Mouse (Mus musculus) heart, embryonic 11.5 days (tissue): Measurements from ENCODE around the gene Clta. TPM values are rescaled to one million over a fixed set of nuclear protein-coding genes. Genes with fewer than 3 reads are reported as not detected.
A peak's percentile ranks its signal among the peaks of the same experiment; 100 is the strongest.

Source experiments
- ATAC-seq: fragments of 200-750 bp; cut with Nextera tagmentation; replicated peaks from 2 replicates; pipeline ENCODE4 v1.8.0; 2017; ENCODE audit warnings: moderate library complexity; ENCODE audit not compliant: insufficient number of reproducible peaks, low FRiP score, low TSS enrichment
- H3K27ac ChIP-seq: fragments of 300-500 bp; sonication (generic); 2 replicates; pipeline ENCODE4 v1.5.1; 2014; ENCODE audit warnings: mild to moderate bottlenecking, low read depth, low read length
- H3K27me3 ChIP-seq: fragments of 300-500 bp; sonication (generic); 2 replicates; pipeline ENCODE4 v1.6.1; 2014; ENCODE audit warnings: mild to moderate bottlenecking, low read length, mixed read lengths; ENCODE audit not compliant: control insufficient read depth, insufficient read depth
- H3K36me3 ChIP-seq: fragments of 300-500 bp; sonication (generic); 2 replicates; pipeline ENCODE4 v1.6.1; 2014; ENCODE audit warnings: mild to moderate bottlenecking, low read length, moderate library complexity, mixed read lengths; ENCODE audit not compliant: control insufficient read depth, insufficient read depth
- H3K4me1 ChIP-seq: fragments of 300-500 bp; sonication (generic); 2 replicates; pipeline ENCODE4 v1.6.1; 2014; ENCODE audit warnings: low read length; ENCODE audit not compliant: control insufficient read depth, insufficient read depth
- H3K4me2 ChIP-seq: fragments of 300-500 bp; sonication (generic); 2 replicates; pipeline ENCODE4 v1.6.1; 2014; ENCODE audit warnings: mild to moderate bottlenecking, moderate library complexity
- H3K4me3 ChIP-seq: fragments of 300-500 bp; sonication (generic); 2 replicates; pipeline ENCODE4 v1.5.1; 2014; ENCODE audit warnings: low read depth, low read length
- H3K9ac ChIP-seq: fragments of 300-500 bp; sonication (generic); 2 replicates; pipeline ENCODE4 v1.6.1; 2014; ENCODE audit warnings: mild to moderate bottlenecking, low read depth, low read length, moderate library complexity
- H3K9me3 ChIP-seq: fragments of 300-500 bp; sonication (generic); replicated peaks from 2 replicates; pipeline ENCODE4 v1.6.1; 2016; ENCODE audit warnings: low read length; ENCODE audit not compliant: control insufficient read depth
- WGBS: fragments of 180-500 bp; shearing (Covaris S2); extraction: QIAGEN DNeasy Blood & Tissue Kit; methylation state at CpG from one replicate; pipeline ENCODE4 v1.1.7; 2014; ENCODE audit not compliant: insufficient replicate concordance; 5-methylcytosine and 5-hydroxymethylcytosine counted together
- polyA plus RNA-seq: library from polyadenylated mRNA; unstranded; fragments of >200 nt; fragmentation: Nextera tagmentation; extraction: Ambion mirVana; gene quantifications from 2 replicates; pipeline ENCODE4 v1.2.1, GENCODE M21; 2014

Clta gene
- polyA plus RNA-seq, 1 experiment from 2014 or later, result 157 TPM

GRCm38 (mm10) chr4:43976223-43976740 lies 28.0 kb upstream of the Clta start:
- Histone ChIP-seq H3K27ac (no peak overlapping the region), H3K4me2 (no peak overlapping the region), H3K36me3 (no peaks in the 10 kb centered on the region), H3K4me1 (peaks cover 24% of the 10 kb centered on the region), H3K9me3 (no peaks in the 10 kb centered on the region), H3K4me3 (no peak overlapping the region), H3K27me3 (no peaks in the 10 kb centered on the region), H3K9ac (no peak overlapping the region)
- ATAC-seq, result no peak
- WGBS, result 79% methylated on average over 6 of the region's 6 CpGs

GRCm38 (mm10) chr4:43978521-43979443 lies 25.5 kb upstream of the Clta start:
- Histone ChIP-seq H3K4me2 (no peak overlapping the region), H3K4me3 (no peak overlapping the region), H3K27me3 (0 out of 2 replicates have a peak, but pooled peaks cover 2% of the 10 kb centered on the region), H3K4me1 (peaks cover 13% of the 10 kb centered on the region), H3K36me3 (no peaks in the 10 kb centered on the region), H3K9ac (0 out of 2 replicates have a peak overlapping the region, but pooled peaks have one; percentile 34), H3K27ac (peak overlapping the region; percentile 54), H3K9me3 (no peaks in the 10 kb centered on the region)
- 0 out of 2 replicates have a peak, but pooled peaks have one; percentile 33 for ATAC-seq
- WGBS, result 36% methylated on average over 17 of the region's 17 CpGs

- Histone ChIP-seq H3K4me2 (no peak overlapping the region), H3K36me3 (no peaks in the 10 kb centered on the region), H3K4me1 (peaks cover 13% of the 10 kb centered on the region), H3K9ac (no peak overlapping the region), H3K4me3 (no peak overlapping the region), H3K27me3 (0 out of 2 replicates have a peak, but pooled peaks cover 2% of the 10 kb centered on the region), H3K9me3 (no peaks in the 10 kb centered on the region), H3K27ac (no peak overlapping the region)
- 91% methylated on average over 3 of the region's 3 CpGs for WGBS
- no peak for ATAC-seq
Observed at GRCm38 (mm10) chr4:43979746-43980145, 24.5 kb upstream of the Clta start.

GRCm38 (mm10) chr4:43980236-43980635 lies 24.0 kb upstream of the Clta start:
- no peak for ATAC-seq
- H3K9me3 ChIP-seq, result no peaks in the 10 kb centered on the region
- WGBS, result 87% methylated on average over 4 of the region's 4 CpGs
- H3K4me3 ChIP-seq, result no peak overlapping the region
- no peaks in the 10 kb centered on the region for H3K36me3 ChIP-seq
- H3K4me1 ChIP-seq, result peaks cover 13% of the 10 kb centered on the region
- H3K4me2 ChIP-seq, result no peak overlapping the region
- 0 out of 2 replicates have a peak, but pooled peaks cover 2% of the 10 kb centered on the region for H3K27me3 ChIP-seq
- no peak overlapping the region for H3K9ac ChIP-seq
- H3K27ac ChIP-seq, result no peak overlapping the region

GRCm38 (mm10) chr4:43980846-43981245 lies 23.4 kb upstream of the Clta start:
- no peaks in the 10 kb centered on the region for H3K9me3 ChIP-seq
- 0 out of 2 replicates have a peak, but pooled peaks cover 2% of the 10 kb centered on the region for H3K27me3 ChIP-seq
- whole genome bisulfite sequencing, result 94% methylated on average over 6 of the region's 6 CpGs
- no peak overlapping the region for H3K4me3 ChIP-seq
- no peak for ATAC-seq
- no peaks in the 10 kb centered on the region for H3K36me3 ChIP-seq
- no peak overlapping the region for H3K9ac ChIP-seq
- no peak overlapping the region for H3K27ac ChIP-seq
- no peak overlapping the region for H3K4me2 ChIP-seq
- H3K4me1 ChIP-seq, result peaks cover 13% of the 10 kb centered on the region

- no peak for ATAC-seq
- Histone ChIP-seq H3K9me3 (no peaks in the 10 kb centered on the region), H3K27me3 (0 out of 2 replicates have a peak, but pooled peaks cover 2% of the 10 kb centered on the region), H3K4me1 (peaks cover 13% of the 10 kb centered on the region), H3K27ac (no peak overlapping the region), H3K4me3 (no peak overlapping the region), H3K9ac (no peak overlapping the region), H3K4me2 (no peak overlapping the region), H3K36me3 (no peaks in the 10 kb centered on the region)
- WGBS, result 67% methylated on average over 7 of the region's 7 CpGs
Observed at GRCm38 (mm10) chr4:43981251-43981650, 23.0 kb upstream of the Clta start.

GRCm38 (mm10) chr4:43982053-43982732 lies 22.1 kb upstream of the Clta start:
- WGBS, result 4% methylated on average over 24 of the region's 24 CpGs
- Histone ChIP-seq H3K9me3 (no peaks in the 10 kb centered on the region), H3K4me2 (peak overlapping the region; percentile 78), H3K4me3 (peak overlapping the region; percentile 41), H3K9ac (peak overlapping the region; percentile 79), H3K4me1 (peaks cover 13% of the 10 kb centered on the region), H3K27me3 (0 out of 2 replicates have a peak, but pooled peaks cover 2% of the 10 kb centered on the region), H3K27ac (peak overlapping the region; percentile 64; the same call in 1 of the 2 replicates), H3K36me3 (no peaks in the 10 kb centered on the region)
- peak; percentile 81 for ATAC-seq

GRCm38 (mm10) chr4:43983181-43983580 lies 21.1 kb upstream of the Clta start, which contains the start of gene Ccin:
Gene Ccin (plus strand): TSS chr4:43983483.
- H3K27ac ChIP-seq, result peak within 1 kb of the TSS; percentile 64; the same call in 1 of the 2 replicates
- ATAC-seq, result no peak

More at GRCm38 (mm10) chr4:43983181-43983580, 21.1 kb upstream of the Clta start, which contains the start of gene Ccin:
- Histone ChIP-seq H3K9me3 (no peaks in the 10 kb centered on the region), H3K27me3 (0 out of 2 replicates have a peak, but pooled peaks cover 2% of the 10 kb centered on the region), H3K4me1 (peaks cover 12% of the 10 kb centered on the region), H3K9ac (peak within 1 kb of the TSS; percentile 79), H3K4me3 (peak within 1 kb of the TSS; percentile 41), H3K36me3 (no peaks in the 10 kb centered on the region), H3K4me2 (peak within 1 kb of the TSS; percentile 78)
- WGBS, result 65% methylated on average over 11 of the region's 11 CpGs
